In the genomic region with DNA sequence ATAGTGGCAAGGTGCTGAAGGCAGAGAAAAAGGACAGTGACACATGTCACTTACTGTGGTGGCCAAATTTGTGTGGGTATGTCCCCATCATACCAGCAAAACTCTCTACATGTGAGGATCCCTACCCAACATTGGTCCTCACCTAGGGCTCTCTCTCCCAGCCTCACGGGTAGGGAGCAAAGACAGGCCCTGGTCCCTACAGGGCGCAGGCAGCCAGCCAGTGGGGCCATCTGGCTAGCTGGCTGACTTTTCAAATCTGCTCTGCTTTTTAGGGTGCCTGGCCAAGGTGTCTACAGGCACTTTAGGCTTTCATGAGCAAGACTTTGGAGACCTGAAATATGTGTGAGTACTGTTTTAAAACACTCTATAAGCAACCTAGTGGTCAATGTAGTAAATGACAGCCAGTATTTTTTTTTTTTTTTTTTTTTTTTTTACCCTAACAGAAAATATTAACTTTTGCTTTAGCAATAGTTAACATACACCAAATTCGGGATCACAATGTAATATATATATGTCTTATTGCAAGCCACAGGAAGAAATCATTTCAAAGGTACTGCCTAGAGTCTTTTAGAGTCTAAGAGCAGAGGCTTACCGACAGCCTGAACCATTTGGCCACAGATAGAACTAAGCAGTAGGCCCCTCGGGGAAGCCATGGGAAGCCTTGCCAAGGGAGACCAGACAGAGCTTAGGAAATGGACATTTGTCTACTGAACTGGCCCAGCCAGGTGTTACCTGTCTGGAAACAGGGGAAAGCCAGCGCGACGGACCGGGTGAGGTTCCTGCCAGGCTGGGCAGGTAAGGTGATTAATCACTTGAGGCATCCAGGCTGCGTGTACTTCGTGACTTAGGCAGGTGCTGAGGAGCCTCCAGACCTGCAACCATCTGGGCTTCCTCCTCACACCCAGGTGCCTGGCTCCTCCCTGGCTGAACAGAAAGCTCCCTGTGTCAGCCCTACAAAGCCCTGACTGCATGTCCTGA, we compare ENCODE assay signal across 20 mouse cellular contexts. TPM values are rescaled to one million over a fixed set of nuclear protein-coding genes. Genes with fewer than 3 reads are reported as not detected.
DNase-seq lines count a peak whose midpoint lies in the region; ATAC-seq and TF ChIP-seq lines count a peak whose summit lies in the region.
"Had no signal": no experiment of that assay in that cellular context is flagged by ENCODE, and none has a peak within 500 bp of the region (broad histone marks: within the 10 kb centered on the region; RNA-seq: fewer than 3 reads in every experiment).

No protein-coding gene starts in this region.

- H3K9me3 ChIP-seq in kidney, postnatal 0 days (replicated peaks; ENCODE audit: low read length) = no peaks in the 10 kb centered on the region
- no peaks in the 10 kb centered on the region for H3K9me3 ChIP-seq in intestine, postnatal 0 days (ENCODE audit: control insufficient read depth)
- H3K9me3 ChIP-seq: embryonic facial prominence, embryonic 12.5 days; forebrain, embryonic 12.5 days; limb, embryonic 10.5 days; liver, embryonic 15.5 days; midbrain, embryonic 12.5 days had no signal

- no peak for TF ChIP-seq POLR2A in thymus, adult 2 months (IDR thresholded peaks at IDR 0.05; ENCODE audit: control insufficient read depth, extremely low read depth, insufficient read depth, low read length, poor library complexity)

- no peak for DNase-seq in kidney, postnatal 0 days (ENCODE audit: low spot score)
- no peak for DNase-seq in kidney, postnatal 25 days
- DNase-seq in cerebellum, adult 9-11 months = peak; percentile 87
- no peak for DNase-seq in thymus, adult 2 months
- DNase-seq in frontal cortex, postnatal 14 days (ENCODE audit: low spot score in 2 of 2) = no peak
- DNase-seq: adrenal gland, postnatal 25 days; heart, postnatal 4 days; kidney, adult 2 months; lung, postnatal 36 days; right cerebral cortex, postnatal 25 days; thymus, postnatal 14 days had no signal

- no peaks in the 10 kb centered on the region for H3K4me1 ChIP-seq in kidney, postnatal 0 days (replicated peaks; ENCODE audit: insufficient read depth, low read length)
- H3K4me1 ChIP-seq in intestine, postnatal 0 days (replicated peaks; ENCODE audit: control insufficient read depth, insufficient read depth, low read length) = no peaks in the 10 kb centered on the region
- H3K4me1 ChIP-seq in thymus, adult 2 months (replicated peaks; ENCODE audit: control insufficient read depth, insufficient read depth, low read length) = peaks cover 4% of the 10 kb centered on the region
- H3K4me1 ChIP-seq: embryonic facial prominence, embryonic 12.5 days; forebrain, embryonic 12.5 days; midbrain, embryonic 12.5 days had no signal

- no peak for ATAC-seq in kidney, postnatal 0 days (replicated peaks; ENCODE audit: low FRiP score, low read depth)
- peak; percentile 76 for ATAC-seq in cerebellum, adult (ENCODE audit: insufficient number of reproducible peaks, low FRiP score, low TSS enrichment)
- peak; percentile 62 for ATAC-seq in intestine, postnatal 0 days

- H3K27me3 ChIP-seq in kidney, postnatal 0 days (ENCODE audit: insufficient read depth, low read length) = no peaks in the 10 kb centered on the region
- H3K27me3 ChIP-seq in intestine, postnatal 0 days (replicated peaks; ENCODE audit: control insufficient read depth, insufficient read depth, low read length) = no peaks in the 10 kb centered on the region
- H3K27me3 ChIP-seq in thymus, adult 2 months (ENCODE audit: control insufficient read depth, insufficient read depth, low read length) = no peaks in the 10 kb centered on the region
- H3K27me3 ChIP-seq: embryonic facial prominence, embryonic 12.5 days; forebrain, embryonic 12.5 days; liver, embryonic 15.5 days; midbrain, embryonic 12.5 days had no signal

- H3K4me2 ChIP-seq in kidney, postnatal 0 days (ENCODE audit: low read length) = no peak overlapping the region
- H3K4me2 ChIP-seq in intestine, postnatal 0 days (replicated peaks; ENCODE audit: low read depth) = 0 out of 2 replicates have a peak overlapping the region, but pooled peaks have one; percentile 21
- H3K4me2 ChIP-seq: embryonic facial prominence, embryonic 12.5 days; forebrain, embryonic 12.5 days; heart, embryonic 11.5 days; liver, embryonic 15.5 days; midbrain, embryonic 12.5 days had no signal

- no peak overlapping the region for H3K4me3 ChIP-seq in kidney, postnatal 0 days (replicated peaks; ENCODE audit: low read depth, low read length)
- H3K4me3 ChIP-seq in intestine, postnatal 0 days (ENCODE audit: low read depth, low read length) = no peak overlapping the region
- H3K4me3 ChIP-seq in thymus, adult 2 months (ENCODE audit: control insufficient read depth, insufficient read depth, low read length) = no peak overlapping the region
- H3K4me3 ChIP-seq: embryonic facial prominence, embryonic 12.5 days; forebrain, embryonic 12.5 days; limb, embryonic 10.5 days; liver, embryonic 15.5 days; midbrain, embryonic 12.5 days had no signal

- no peak overlapping the region for H3K27ac ChIP-seq in kidney, postnatal 0 days
- H3K27ac ChIP-seq in intestine, postnatal 0 days (ENCODE audit: low read depth, low read length) = no peak overlapping the region
- H3K27ac ChIP-seq in thymus, adult 2 months (ENCODE audit: control insufficient read depth, insufficient read depth, low read length) = no peak overlapping the region
- H3K27ac ChIP-seq: embryonic facial prominence, embryonic 12.5 days; forebrain, embryonic 12.5 days; limb, embryonic 10.5 days; liver, embryonic 15.5 days; midbrain, embryonic 12.5 days had no signal

- TF ChIP-seq CTCF in kidney, postnatal 0 days (IDR thresholded peaks at IDR 0.05; ENCODE audit: low read depth) = peak; percentile 18; the same call in 1 of the 2 replicates
- peak; percentile 34 for TF ChIP-seq CTCF in intestine, postnatal 0 days (IDR thresholded peaks at IDR 0.05; ENCODE audit: low read depth)
- no peak for TF ChIP-seq CTCF in thymus, adult 2 months (IDR thresholded peaks at IDR 0.05; ENCODE audit: borderline replicate concordance, control insufficient read depth, extremely low read depth, insufficient read depth, low read length, poor library complexity)

- H3K9ac ChIP-seq in kidney, postnatal 0 days (ENCODE audit: low read depth, low read length) = no peak overlapping the region
- no peak overlapping the region for H3K9ac ChIP-seq in intestine, postnatal 0 days (ENCODE audit: low read depth, low read length)
- H3K9ac ChIP-seq: embryonic facial prominence, embryonic 12.5 days; forebrain, embryonic 12.5 days; liver, embryonic 15.5 days; midbrain, embryonic 12.5 days had no signal

- WGBS in kidney, postnatal 0 days = 67% methylated on average over 11 of the region's 11 CpGs
- 66% methylated on average over 11 of the region's 11 CpGs for WGBS in intestine, postnatal 0 days
- WGBS in thymus, adult 2 months = 94% methylated on average over 11 of the region's 11 CpGs

- H3K36me3 ChIP-seq in kidney, postnatal 0 days (ENCODE audit: insufficient read depth, low read length) = peaks cover 11% of the 10 kb centered on the region; the same call in 1 of the 2 replicates
- H3K36me3 ChIP-seq in intestine, postnatal 0 days (ENCODE audit: control insufficient read depth, insufficient read depth) = peaks cover 12% of the 10 kb centered on the region; the same call in 1 of the 2 replicates
- H3K36me3 ChIP-seq in thymus, adult 2 months (ENCODE audit: control insufficient read depth, insufficient read depth, low read length) = 0 out of 2 replicates have a peak, but pooled peaks cover 3% of the 10 kb centered on the region
- H3K36me3 ChIP-seq: midbrain, embryonic 12.5 days had no signal

RNA-seq across cellular contexts. Expression of gene Qsox1, which starts 11.4 kb away (rescaled TPM):
- 28.5 and 30.0 TPM in 2 replicates for polyA plus RNA-seq in kidney, postnatal 0 days (2015; fragmentation: Nextera tagmentation; extraction: Ambion mirVana)
- polyA plus RNA-seq in intestine, postnatal 0 days (2015; fragmentation: Nextera tagmentation; extraction: Ambion mirVana) = 28.4 and 30.1 TPM in 2 replicates
- 50.1 and 61.1 TPM in 2 replicates for polyA plus RNA-seq in thymus, adult 2 months (2012; rRNA removed)

RNA-seq across cellular contexts. Expression of gene Lhx4, which starts 49.8 kb away (rescaled TPM):
- polyA plus RNA-seq in kidney, postnatal 0 days (2015; fragmentation: Nextera tagmentation; extraction: Ambion mirVana) = not detected in 2 replicates
- 0.01 TPM in 1 of 2 replicates, not detected in the other for polyA plus RNA-seq in intestine, postnatal 0 days (2015; fragmentation: Nextera tagmentation; extraction: Ambion mirVana)
- polyA plus RNA-seq in thymus, adult 2 months (2012; rRNA removed) = 0.01 TPM in 1 of 2 replicates, not detected in the other
- polyA plus RNA-seq: C2C12; heart, embryonic 11.5 days; kidney, adult 2 months; limb, embryonic 10.5 days; liver, embryonic 15.5 days had no signal
